Mouse (Mus musculus) 3T3-L1 (cell line): Measurements from ENCODE around the gene Defb28.
A peak's percentile ranks its signal among the peaks of the same experiment; 100 is the strongest.

Source experiments
- DNase-seq: peaks from one replicate; pipeline ENCODE4 v3.0.0-alpha.2; 2015; ENCODE audit warnings: low read depth, low spot score

Defb28 gene

GRCm38 (mm10) chr2:152517981-152518380 is at the start of gene Defb28:
TSS of gene Defb28 (plus strand) at chr2:152518255.
- peak; percentile 30 for DNase-seq

GRCm38 (mm10) chr2:152470973-152471372 is 47.1 kb upstream of the Defb28 start:
- peak; percentile 84 for DNase-seq

DNA sequence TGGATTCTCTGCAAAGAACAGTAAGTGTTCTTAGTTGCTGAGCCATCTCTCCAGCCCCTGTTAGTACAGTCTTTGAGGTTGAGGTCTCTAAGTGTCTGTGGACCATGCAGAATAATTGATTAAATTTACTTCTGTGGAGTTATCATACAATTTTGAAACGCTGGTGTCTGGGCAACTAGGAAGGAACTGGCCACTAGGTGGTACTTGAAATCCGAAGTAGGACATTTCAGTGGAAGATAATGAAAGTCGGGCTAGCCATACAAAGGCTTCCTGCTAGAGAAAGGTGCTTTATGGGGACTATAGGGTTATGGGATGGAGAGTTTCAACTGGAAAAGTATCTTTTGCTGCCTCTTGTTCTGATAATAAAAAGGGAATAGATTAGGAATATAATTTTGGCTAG is 45.6 kb upstream of the Defb28 start:
- DNase-seq, result peak; percentile 29

DNA sequence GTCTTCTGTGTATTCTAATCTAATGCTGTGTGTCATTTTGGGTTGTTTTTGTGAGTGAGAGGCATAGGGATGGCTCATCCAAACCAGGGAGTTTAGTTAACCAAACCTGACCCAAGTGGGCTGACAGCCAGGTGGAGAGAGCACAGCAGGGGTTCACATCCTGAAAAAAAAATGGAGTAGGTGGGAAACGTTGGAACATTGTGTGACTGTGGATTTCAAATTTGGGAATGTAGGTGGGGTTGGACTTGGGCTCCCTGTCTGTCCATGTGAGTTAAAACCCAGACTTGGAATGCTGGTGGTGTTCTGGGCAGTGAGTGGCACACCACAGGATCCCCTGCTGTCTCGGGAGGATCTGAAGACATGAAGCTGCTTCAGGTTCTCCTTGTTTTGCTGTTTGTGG is 41.3 kb upstream of the Defb28 start, which contains the start of gene Defb20:
Defb20 (plus strand) TSS at position 301 of the 400 bp plus-strand sequence.
- no peak for DNase-seq

- DNase-seq, result peak; percentile 88
Observed at GRCm38 (mm10) chr2:152480881-152481280, 37.2 kb upstream of the Defb28 start.

DNA sequence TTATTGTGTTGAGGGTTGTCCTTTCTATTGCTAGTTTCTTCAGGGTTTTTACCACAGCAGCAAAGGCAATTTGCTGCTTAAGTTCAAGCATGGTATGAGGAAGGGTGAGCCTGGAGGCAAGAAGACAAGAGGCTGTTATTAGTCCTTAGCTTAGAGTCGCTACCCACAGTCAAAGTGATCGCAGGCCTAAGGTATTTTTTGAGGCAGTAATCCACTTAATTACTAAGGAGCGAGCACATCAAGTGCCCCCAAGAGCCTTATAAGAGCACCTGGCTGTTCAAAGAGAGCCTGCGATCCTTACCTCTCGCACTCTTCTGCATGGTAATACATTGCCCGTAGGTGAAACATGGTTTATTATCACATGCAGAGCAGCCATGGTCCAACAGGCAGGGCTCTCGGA is 36.3 kb upstream of the Defb28 start:
- DNase-seq, result no peak

- peak; percentile 19 for DNase-seq
Observed at GRCm38 (mm10) chr2:152487024-152487423, 31.0 kb upstream of the Defb28 start.

DNA sequence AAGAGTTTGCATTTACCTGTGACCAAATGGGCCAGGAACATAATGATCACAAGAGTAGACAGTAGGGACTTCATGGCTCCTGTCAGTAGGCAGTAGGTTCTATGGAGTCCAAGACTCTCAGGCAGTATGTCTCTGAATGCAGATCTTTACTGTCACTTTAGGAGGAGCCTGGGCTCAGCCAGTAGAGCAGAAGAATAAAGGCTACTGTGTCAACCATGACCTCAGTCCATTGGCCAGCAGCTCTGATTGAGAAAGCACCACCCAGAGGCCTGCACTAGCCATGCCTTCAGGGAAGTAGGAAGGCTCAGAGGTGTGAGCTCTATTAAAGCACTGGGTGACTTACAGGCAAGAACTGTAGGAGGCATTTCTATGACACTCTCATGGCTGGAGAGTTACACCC is 28.0 kb upstream of the Defb28 start, which contains the start of gene Defb22:
Defb22 (minus strand) TSS at position 101 of the 400 bp plus-strand sequence.
- DNase-seq, result no peak

GRCm38 (mm10) chr2:152493151-152493550 is 24.9 kb upstream of the Defb28 start:
- DNase-seq, result peak; percentile 13

- no peak for DNase-seq
Observed at GRCm38 (mm10) chr2:152498020-152498419, 20.0 kb upstream of the Defb28 start.

DNA sequence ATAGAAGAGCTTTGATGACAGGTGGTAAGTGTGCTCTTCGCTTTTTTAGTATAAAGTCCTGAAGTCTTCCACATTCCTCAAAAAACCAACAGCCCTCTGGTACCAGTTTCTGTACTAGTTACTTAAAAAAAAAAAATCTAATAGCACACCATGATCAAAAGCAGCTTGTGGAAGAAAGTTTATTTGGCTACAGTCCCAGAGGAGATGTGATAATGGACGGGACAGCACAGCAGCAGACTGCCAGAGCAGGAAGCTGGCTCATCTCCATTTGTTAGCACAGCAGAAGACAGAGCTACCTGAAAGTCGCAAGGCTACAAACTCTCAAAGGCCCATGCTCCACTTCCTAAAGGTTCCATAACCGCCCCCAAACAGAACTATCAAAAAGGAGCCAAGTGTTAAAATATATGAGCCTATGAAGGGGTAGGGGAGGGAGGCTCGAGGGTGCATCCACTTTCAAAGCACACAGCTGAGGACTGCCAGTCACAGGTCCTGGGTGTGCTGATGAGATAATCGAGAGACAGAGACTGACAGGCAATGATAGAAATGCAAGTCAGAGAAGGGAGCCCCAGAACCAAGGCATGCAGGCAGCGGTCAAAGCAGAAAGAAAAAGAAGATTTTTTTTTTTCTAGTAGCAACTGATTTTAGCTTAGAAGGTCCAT is 17.7 kb upstream of the Defb28 start:
- DNase-seq, result no peak

GRCm38 (mm10) chr2:152500863-152501229 is 17.2 kb upstream of the Defb28 start:
- DNase-seq, result peak; percentile 15

DNA sequence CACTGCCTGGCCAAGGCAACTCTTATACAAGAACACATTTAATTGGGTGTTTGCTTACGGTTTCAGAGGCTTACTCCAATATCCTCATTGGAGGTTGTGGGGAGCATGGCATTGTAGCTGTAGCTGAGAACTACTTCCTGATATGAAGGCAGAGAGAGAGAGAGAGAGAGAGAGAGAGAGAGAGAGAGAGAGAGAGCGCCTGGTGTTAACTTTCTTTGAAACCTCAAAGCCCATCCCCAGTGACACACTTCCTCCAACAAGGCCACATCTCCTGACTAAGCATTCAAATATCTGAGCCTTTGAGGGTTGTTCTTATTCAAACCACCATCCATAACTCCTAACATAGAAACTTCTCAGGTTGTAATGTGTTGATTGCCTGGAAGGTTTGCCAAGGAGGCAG is 14.1 kb upstream of the Defb28 start:
- DNase-seq, result peak; percentile 36

- DNase-seq, result no peak
Observed at GRCm38 (mm10) chr2:152511592-152511991, 6.5 kb upstream of the Defb28 start, which contains the start of gene Defb26. TSS of gene Defb26 (minus strand) at chr2:152511692.

- no peak for DNase-seq
Observed at GRCm38 (mm10) chr2:152516084-152516483, 2.0 kb upstream of the Defb28 start.

DNA sequence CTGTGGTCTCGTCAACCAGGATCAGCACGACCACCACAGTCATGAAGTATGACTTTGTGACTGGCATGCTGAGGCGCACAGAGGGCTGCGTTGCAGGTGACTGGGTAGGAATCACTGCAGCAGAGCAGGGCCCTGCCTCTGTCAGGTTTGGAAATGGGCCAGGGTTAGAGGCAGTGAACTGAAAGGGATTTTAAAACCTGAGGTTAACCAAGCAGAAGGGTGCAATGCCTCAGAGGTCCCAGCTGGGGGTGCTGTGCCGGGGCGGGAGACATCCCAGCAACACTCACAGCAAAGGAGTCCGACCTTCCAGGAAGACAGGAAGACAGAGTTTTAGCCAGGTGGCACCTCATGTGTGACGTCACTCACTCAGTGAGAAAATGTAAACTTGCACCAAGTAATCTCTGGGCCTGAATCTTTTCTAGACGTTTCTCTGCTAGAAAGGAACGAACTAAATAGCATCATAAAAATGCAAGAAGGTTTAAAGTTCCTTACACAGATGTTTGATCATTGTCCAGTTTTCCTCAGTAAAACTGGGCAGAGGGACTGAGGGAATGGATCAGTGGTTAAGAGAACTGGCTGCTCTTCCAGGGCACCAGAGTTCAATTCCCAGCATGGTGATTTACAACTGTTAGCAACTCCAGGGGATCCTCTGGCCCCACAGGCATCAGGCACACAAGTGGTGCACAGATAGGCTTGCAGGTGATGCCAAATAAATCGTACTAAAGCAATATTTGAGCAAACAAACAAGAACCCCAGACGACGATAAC is 22.1 kb downstream of the Defb28 start, which contains the start of gene Defb29:
Defb29 (minus strand) TSS at position 155 of the 767 bp plus-strand sequence.
- no peak for DNase-seq

- DNase-seq, result no peak
Observed at GRCm38 (mm10) chr2:152541979-152542378, 23.9 kb downstream of the Defb28 start.

GRCm38 (mm10) chr2:152542897-152543296 is 24.8 kb downstream of the Defb28 start:
- DNase-seq, result peak; percentile 19

DNA sequence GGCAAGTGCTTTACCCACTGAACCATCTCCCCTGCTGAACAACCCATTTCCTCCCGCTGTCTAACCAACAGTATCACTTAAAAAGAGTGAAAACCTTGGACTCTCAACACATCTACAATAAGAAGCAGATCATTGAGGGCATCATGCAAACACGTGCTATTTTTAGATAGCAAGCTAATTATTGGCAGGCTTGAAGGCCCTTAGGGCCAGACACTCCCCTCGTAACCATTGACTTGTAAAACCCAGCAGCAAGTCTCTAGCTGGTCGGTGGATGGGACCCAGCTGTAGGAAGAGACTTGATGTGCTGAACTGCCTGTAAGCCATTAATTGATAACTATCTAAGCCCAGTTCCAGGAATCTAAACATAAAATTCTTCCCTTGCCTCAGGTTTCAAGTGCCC is 25.4 kb downstream of the Defb28 start:
- no peak for DNase-seq

GRCm38 (mm10) chr2:152544691-152545090 is 26.6 kb downstream of the Defb28 start:
- peak; percentile 81 for DNase-seq

GRCm38 (mm10) chr2:152548124-152548523 is 30.1 kb downstream of the Defb28 start:
- no peak for DNase-seq

DNA sequence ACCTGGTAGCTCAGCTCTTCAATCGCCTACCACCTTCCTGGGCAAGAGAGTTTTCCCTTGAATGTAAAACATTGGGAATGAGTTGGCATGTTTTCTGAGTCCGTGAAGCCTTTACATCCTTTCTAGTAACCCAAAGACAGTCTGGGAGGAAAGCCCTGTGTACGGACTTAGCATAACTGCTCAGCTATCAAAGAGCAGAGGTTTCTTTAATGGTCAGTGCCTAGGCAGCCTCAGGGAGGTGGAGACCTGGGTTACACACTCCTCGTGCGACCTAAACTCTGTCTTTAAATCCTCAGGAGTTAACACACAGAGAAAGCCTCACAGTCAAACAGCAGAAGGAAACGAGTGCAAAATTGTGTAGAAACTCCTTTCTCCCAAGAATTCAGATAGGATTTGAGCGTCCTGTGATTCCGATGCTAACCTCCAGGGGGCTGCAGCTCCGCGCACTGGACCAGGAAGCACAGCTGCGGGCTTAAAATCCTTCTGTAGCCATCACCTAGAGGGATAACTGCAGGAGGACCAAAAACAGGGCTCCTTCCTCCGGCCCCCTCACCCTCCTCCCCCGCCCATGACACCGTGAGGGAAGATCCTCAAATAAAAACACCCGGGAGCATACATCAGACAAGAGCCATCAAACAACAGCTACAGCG is 35.8 kb downstream of the Defb28 start:
- peak; percentile 86 for DNase-seq
